Mouse (Mus musculus) left cerebral cortex, adult 9 months (tissue): Measurements from ENCODE around the gene Trmt112.

Experiments
- DNase-seq, 2 experiments: peaks; one replicate each; pipeline ENCODE4 v3.0.0; 2022; ENCODE audit warnings: low spot score in 2 of 2

The Trmt112 gene

DNA sequence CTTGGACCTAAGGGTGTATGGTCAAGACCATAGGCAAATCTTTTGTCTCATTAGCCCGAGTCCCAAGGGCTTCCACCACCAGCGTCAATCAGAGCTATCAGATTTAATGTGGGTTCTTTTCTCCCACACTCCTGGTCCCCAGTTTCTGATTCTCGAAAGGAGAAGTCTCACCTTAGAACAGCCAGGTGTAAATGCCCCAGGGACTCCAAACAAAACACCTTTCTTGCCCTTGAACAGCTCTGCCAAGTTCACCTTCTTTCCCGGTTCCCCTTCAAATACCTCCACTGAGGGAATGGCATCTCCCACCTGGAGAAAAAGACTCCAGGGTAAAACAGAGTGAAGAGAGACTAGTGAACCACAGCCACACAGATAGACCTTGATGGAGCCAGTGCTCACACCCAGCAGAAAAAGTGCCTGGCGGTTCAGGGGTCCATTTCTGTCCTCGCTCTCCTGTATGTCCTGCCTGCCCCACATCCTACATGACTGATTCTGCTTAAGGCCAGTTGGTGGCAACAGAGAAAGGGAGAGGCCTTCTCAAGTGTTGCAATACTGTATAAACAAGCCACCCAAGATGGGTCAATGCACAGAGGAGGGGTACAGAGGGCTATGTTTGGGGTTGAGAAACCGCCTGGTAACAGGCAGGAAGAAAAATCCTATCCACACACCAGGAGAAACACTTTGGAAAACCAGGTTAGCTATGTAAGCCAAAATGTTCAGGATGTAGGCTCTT lies 1.5 kb upstream of the Trmt112 start:
- DNase-seq, result no peak

DNA sequence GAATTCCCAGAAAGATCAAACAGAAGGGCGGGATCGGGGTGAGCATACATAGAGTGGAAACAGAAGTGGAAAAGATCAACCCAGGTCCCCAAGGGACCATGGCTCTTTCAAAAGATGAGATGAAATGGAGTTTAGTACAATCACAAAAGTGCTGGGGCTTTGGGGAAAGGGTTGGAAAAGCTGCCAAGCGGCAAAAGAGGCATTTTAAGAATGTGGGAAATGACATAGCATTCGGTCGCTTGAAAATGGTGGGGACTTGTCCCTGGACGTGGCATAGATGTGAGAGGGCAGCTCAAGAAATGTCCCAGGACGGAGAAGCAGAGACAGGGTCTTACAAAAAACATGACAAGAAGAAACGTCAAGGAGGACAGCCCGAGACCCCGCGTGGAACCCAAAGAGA lies 477 bp upstream of the Trmt112 start:
- DNase-seq, result peak in 1 of 2 experiments; percentile 16

GRCm38 (mm10) chr19:6910306-6910705 lies 808 bp downstream of the Trmt112 start:
- peak in 1 of 2 experiments; percentile 45 for DNase-seq

DNA sequence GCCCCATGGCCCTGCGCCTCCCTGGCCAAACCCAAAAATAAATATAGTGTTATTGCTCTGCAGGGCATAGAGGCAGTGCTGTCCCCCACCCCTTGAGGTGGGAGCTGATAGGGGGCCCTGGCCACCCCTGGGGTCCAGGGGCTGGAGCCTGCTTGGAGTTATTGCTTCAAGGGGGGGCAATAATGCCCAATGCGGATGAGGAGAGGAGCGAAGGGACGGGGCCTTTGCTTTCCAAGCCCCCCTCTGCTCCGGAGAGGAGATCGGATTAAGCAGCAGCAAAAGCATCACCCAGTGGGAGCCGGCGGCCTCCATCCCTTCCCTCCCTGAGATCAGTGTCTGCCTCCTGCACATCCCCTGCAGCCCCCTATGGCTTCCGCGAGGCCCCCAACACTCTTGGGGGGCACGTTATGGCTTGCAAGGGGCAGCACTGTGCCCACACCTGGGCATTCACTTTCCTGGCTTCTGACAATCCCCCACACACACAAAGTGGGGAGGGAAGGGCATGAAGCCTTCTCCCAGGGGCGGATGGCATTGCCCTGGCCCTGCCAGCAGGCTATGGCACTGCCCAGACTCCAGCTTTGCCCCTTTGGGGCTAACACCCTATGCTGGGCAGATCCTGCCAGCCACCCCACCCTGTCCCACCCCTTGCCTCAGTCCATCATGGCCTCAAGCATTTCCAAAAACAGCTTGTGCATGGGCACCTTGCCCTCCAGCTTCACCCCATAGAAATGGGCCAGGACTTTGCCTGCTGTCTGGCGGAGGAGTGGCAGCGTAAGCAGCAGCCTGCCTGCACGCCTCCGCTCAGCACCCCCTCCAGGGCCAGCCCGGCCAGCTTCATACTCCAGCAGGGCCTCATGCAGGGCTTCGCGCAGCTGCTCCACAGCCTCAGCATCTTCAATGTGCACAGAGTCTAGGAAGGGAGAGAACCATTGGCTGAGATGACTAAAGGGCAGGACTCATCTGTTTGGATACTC lies 1.9 kb downstream of the Trmt112 start:
- DNase-seq, result no peak

GRCm38 (mm10) chr19:6912205-6912970 lies 2.9 kb downstream of the Trmt112 start:
- DNase-seq, result no peak

DNA sequence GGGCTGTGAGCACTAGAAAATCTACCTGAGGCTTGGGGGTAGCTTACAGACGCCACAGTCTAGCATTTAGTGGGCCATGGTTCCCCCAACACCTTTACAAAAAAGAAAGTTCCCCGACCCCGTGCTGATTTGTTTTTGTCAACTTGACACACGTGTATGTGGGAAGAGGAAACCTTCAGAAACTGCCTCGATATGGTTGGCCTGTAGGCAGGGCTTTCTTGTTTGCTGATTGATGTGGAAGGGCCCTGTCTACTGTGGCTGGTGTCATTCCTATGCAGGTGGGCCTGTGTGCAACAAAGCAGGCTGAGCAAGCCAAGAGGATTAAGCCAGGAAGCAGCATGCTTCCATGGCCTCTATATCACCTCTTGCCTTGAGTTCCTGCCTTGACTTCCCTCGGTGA lies 3.5 kb downstream of the Trmt112 start:
- no peak for DNase-seq

GRCm38 (mm10) chr19:6913991-6914390 lies 4.5 kb downstream of the Trmt112 start:
- no peak for DNase-seq

DNA sequence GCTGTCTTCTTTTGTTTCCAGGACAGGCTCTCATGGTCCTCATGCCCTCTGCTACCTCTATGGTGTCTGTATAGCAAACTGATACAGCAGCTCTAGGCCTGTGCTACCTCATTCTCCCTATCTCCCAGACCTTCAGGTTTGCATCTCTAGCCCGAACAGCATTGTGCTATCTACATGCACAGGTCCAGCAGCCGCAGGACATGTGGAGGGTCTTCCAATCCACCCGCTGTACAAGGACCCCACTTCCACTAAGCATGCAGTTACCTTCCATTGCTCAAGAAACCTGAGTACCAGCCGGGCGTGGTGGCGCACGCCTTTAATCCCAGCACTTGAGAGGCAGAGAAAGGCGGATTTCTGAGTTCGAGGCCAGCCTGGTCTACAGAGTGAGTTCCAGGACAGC lies 5.0 kb downstream of the Trmt112 start:
- DNase-seq, result no peak

DNA sequence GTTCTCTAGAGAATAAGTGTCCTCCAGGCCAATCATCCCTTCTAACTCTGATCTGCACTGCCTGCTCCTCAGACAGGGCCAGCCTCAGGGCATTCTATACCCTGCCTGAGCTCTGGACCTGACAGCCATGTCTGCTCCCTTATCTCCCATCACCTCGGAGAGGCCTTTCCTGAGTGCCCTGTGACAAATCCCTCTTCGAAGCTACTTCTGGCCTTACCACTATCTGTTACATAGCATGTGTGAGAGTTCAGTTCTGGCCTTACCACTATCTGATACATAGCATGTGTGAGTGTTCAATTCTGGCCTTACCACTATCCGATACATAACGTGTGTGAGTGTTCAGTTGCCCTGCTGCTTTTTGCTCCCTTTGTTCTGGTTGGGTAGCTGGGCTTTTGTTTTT lies 5.8 kb downstream of the Trmt112 start:
- DNase-seq, result no peak

DNA sequence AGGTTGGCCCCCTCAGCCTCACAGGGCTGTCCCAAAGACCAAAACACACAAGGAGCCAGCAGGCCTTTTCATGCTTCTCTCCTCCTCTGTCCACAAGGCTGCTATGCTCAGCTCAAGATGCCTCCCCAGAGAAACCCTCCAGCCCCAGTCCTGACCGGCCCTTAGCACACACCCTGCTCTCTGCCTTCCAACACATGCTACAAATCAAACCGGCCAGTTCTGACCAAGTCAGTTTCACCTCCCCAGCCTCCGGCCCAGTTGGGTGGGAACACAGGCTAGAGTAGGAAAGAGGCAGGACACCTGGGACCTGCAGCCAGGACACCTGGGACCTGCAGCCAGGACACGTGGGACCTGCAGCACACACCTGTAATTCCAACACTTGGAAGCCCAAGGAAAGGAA lies 7.0 kb downstream of the Trmt112 start:
- no peak for DNase-seq

- no peak for DNase-seq
Measured at GRCm38 (mm10) chr19:6918321-6918720, 8.8 kb downstream of the Trmt112 start.

DNA sequence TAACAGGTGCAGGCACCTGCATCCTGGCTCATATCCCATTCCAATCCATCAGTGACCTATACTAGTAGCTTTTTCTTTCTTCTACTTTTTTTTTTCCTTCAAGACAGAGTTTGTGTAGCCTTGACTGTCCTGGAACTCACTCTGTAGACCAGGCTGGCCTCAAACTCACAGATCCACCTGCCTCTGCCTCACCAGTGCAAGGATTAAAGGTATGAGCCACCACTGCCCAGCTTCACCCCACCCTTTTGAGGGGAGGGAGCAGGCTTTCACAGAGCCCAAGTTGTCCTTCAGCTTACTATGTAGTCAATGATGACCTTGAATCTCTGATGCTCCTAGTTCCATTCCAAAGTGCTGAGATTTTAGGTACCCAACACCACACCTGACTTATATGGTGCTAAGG lies 9.9 kb downstream of the Trmt112 start:
- no peak for DNase-seq

DNA sequence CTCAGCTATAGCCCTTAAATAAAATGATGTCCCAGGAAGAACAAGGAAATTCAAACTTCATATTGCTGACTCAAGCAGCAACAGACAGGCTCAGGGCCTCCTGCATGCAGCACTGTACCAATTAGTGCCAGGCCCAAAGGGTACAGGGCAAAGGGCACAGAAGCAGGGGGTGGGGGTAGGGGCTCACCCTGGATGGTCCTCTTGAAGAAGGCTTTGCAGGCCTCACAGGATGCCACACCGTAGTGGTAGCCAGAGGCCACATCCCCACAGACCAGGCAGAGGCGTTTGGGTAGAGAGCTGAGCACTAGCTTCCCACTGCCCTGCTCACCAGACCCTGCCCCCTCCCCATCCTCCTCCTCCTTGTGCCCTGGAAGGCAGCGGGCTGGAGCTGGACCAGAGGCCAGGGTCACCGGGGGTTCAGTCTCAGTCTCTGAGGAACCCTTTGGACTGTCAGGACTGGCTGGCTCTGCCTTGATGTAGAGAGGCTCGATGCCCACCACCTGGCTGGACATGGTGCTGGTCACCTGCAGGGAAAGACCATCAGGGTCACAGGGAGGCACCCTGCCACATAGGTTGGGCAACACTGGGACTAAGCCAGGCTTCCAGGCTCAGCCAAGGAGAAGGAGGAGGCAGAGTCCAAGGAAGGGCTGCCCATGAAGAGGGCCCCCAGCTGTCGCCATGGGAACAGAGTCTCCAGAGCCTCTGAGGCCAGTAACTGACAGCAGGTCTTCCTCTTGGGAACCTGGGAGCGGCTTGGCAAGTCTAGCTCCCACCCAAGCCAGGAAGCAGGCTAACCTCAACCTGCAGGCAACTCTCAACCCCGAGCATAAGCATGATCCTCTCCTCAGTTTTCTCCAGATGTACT lies 10.6 kb downstream of the Trmt112 start:
- DNase-seq, result no peak

GRCm38 (mm10) chr19:6920741-6921636 lies 11.5 kb downstream of the Trmt112 start:
- DNase-seq, result peak in 1 of 2 experiments; percentile 46

- DNase-seq, result peak; percentile 100
Measured at GRCm38 (mm10) chr19:6921647-6922567, 12.4 kb downstream of the Trmt112 start, which contains the start of gene Esrra. Gene Esrra, minus strand, starts transcription at chr19:6921813.

- no peak for DNase-seq
Measured at GRCm38 (mm10) chr19:6922901-6923735, 13.6 kb downstream of the Trmt112 start.

DNA sequence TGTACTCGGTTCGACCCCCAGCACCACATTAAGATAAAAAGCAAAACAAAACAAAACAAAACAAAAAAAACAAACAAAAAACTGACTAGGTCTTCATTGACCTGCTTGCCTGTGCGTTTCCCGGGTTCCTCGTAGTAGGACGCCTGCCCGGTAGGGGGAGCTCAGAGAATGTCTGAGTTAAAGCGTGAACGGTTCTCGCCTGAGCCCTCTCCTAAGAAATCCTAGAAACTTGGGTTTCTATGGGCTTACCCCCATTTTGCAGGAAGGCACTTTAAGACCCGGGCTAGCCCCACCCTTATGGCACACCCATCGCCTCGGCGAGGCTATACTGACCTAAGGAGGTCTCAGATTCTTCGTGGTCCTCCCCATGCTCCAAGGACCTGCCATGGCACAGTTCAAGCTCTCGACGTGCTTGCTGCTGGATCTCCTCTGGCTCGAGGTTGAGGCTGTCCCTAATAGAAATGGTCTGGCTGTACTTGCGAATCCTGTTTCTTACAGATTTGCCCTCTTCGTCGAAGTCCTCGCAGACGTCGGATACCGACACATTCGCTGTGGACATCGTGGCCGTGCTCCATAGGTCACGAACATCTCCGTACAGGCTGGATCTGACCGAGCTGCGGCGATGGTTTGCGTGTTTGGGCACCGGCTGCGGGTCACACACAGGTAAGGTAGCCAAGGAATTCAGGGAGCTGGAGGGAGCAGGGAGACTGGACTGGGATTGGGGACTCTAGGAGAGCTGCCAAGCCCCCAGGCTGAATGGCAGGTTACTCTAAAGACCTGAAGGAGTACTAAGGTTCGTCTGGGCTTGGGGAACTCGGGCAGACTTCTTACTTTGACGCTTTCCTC lies 15.2 kb downstream of the Trmt112 start:
- peak in 1 of 2 experiments; percentile 91 for DNase-seq
